Mouse (Mus musculus) gastrocnemius, postnatal 36 days (tissue): ENCODE data around the gene Ptchd4. TPM values are rescaled to one million over a fixed set of nuclear protein-coding genes. Genes with fewer than 3 reads are reported as not detected.

Source experiments
- DNase-seq, 2 experiments: peaks; one replicate each; pipeline ENCODE4 v3.0.0; 2022
- intact Hi-C: fragments of 180-260 bp; cut with DNase I; formaldehyde crosslinking; loops from one replicate; pipeline ENCODE4 v1.15.1; 2025
- long read RNA-seq, 2 experiments: library from polyadenylated mRNA; stranded (forward); transcript quantifications; one replicate each; pipeline ENCODE4 v2.0.0; 2021
- total RNA-seq, 2 experiments: library from RNA; stranded (reverse); gene quantifications; 2 replicates each; pipeline ENCODE4 v1.2.3; 2021

Gene Ptchd4
- total RNA-seq = under 1 TPM; 0.10 TPM
- long read RNA-seq, experiment 1 = 0 reads
- long read RNA-seq, experiment 2 = 0 reads

DNA sequence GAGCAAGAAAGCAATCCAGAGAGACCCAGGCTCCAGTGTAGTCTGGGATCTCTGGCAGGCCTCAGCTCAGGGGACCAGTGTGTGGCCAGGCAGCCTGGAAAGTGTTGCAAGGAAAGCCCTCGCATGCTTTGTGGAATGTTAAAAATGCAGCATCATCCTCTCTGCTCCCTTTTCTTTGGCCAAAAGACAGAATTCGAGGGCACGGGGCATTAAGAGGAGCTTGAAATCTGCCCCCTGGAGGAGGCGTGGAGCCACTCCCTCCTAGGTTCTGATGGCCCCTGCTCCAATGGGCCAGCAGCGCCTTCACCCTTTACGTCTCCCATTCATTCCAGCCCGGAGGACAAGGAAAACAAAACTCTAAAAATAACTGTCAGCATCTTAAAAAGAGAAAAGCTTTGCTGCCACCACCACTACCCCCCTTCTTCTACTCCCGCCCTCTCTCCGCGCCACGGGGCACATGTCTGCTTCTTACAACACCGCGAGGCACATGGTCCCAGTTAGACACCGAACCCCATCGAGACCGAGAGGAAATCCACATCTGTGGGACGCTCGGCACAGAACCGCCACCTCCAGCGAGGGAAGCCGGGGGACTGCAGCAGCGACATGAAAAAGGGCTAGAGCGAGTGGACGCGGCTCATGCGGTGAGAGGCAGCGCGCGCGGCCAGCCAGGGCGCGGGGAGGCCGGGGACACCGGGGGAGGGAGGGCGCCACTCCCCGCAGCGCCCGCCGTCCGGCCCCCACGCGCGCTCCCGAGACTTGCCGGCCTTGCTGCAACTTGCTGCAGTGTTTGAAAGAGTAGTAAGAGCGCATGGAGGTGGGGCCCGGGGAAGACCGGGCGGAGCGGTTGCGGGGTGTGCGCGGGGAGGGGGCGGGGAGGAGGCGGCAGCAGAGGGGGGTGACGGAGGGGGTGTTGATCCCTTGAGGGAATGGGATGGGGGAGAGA, at the start of gene Ptchd4:
Gene Ptchd4, plus strand, starts transcription at position 279 of the 943 bp plus-strand sequence.
- DNase-seq = peak; percentile 6 to 14

DNA sequence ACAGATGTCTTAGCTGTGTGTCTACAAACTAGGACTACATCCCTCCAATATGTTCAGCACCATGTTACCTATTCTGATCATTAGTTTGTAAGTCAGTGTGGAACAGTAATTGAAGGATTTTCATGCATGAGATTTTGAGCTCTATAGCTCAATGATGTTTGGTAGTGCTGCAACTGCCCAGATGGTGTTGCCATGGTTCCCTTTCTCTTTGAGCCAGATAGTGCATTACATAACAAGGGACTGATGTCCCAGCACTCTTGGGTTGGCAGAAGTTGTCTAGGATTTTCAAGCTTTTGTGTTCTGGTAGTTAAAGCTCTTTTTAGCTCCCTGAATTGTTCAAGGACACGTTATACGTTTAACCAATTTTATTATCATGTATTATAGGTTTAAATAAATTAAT, 38.9 kb upstream of the Ptchd4 start:
- intact Hi-C loops = no loop called here

More for the DNA sequence above, at the start of gene Ptchd4:
- intact Hi-C loops = no loop called here

DNA sequence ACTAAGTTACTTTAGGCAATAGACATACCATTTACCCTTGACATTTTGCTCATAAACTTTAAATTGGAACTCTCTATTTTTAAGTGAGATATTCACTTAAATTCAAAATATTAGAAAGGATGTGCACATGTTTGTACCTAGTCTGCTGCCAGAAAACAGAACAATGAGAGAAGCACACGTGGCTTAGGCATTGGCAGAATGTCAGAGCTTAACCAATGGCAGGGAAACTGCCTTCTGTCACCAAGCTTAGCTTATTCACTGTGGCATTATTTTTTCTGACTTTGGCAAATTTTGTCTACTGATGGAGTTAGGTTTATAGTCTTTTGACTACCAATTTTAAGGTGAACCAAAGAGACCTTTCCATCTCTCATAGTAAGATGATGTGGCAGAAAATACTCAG, 31.4 kb upstream of the Ptchd4 start:
- intact Hi-C loops = no loop called here

More for the DNA sequence above, 38.9 kb upstream of the Ptchd4 start:
- no peak for DNase-seq

DNA sequence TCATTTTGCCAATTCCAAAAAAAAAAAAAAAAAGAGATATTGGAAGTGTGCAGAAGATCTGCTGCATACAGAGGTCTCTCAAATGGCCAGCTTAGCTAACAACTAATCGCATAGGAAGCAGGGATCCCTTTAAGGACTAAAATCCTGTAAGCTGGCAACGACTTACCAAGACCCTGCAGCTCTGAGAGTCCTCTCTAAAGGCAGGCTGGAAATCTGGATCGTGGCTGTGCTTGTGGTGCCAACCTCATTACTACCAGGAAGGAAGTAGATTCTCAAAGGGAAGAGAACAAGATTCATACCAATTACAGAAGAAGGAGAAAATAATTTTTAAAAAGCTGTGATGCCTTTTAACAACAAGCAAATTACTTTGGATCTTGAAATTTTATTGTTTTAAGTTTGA, 29.5 kb upstream of the Ptchd4 start:
- no peak for DNase-seq
- intact Hi-C loops = no loop called here

More for the DNA sequence above, 31.4 kb upstream of the Ptchd4 start:
- no peak for DNase-seq

DNA sequence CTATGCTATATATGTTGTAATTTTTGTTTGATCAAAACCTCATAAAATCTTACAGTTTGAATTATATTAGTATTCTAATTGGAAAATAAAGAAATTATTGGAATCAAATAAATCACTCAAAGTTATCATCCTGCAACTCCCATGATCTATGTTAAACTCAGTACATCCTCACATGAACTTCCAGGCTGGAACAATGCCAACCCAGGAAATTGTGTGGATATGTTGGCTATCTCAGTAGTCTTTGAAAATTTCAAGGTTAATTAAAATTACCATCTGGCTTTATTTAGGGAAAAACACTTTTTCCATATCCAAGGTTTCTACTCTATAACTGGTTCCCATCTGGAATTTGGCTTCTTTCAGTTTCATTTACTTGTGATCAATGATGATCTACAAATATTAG, 25.4 kb upstream of the Ptchd4 start:
- intact Hi-C loops = no loop called here
- no peak for DNase-seq

DNA sequence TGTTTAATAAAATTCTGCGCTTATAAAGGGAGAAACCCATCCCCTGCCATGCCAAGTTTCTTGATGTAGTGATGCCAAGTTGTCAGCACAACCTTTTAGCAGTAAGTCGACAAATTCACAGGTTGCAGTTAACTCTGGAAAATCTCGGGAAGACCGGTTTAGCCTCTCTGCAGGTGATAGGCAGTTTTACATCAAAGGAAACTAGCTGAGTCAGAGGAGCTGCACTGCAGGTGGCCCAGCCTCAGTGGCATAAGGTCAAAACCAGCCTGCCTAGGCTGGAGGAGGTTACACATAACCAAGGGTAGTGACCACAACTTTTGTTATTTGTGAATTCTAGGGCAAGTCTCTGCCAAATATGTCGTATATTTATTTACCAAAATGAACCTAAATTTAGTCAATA, 24.0 kb upstream of the Ptchd4 start:
- DNase-seq = no peak
- intact Hi-C loops = no loop called here

DNA sequence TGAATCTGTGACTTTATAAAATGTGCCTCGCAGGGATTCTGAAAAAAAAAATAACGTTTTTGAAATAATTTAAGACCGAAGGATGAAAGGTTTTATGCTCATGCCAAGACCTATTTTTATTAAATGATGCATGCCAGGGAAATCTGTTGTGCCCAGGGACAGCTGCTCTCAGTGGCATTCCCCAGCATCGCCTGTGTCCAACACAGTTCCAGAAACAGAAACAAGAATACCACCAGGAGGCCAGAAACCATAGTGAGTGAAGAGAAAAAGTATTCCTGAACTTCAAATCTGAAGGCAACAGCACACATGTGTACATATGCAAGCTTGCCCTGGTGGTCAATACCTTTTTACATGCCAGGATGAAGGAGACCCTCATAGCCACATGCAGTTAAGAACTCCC, 17.8 kb upstream of the Ptchd4 start:
- intact Hi-C loops = no loop called here

DNA sequence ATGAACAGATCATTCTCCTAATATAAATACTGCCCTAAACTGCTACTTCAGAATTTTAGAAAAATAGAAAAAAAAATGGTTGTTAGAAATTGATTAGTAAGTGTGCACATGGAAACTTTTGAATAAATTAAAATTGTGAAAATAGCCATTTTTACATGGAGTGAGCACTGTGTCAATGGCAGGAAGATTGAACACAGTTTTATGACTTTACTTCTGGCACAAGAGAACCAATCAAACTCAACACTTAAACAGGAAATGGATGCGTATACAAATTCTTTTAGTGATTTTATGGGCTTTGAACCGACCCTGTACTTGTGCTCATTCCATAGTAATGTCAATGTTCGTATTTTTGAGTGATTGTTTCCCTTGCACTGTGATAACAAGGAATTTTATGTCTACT, 16.1 kb upstream of the Ptchd4 start:
- intact Hi-C loops = no loop called here

More for the DNA sequence above, 17.8 kb upstream of the Ptchd4 start:
- DNase-seq = no peak

DNA sequence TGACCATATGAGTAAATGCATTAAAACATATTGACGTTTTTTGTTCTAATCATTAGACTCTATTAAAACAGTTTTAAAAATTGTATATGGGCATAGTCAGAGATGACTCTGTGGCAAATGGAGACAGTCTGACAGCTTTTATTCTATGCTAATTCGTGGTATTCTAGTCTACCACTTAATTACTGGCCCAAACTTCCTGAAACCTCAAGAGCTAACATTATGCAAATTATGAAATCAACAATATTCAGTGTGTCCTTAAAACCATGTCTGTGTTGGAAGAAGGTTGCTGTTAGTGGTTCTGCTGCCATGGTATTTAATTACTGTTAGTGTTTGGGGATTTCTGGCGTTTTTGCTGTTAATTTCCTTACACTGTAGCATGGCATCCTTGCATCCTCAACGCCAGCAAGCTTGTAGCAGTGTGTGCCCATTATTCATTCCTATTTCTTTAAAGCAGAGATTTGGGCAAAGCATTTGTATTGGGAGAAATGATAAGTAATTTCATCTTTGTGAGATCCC, 12.6 kb upstream of the Ptchd4 start:
- intact Hi-C loops = no loop called here
- DNase-seq = no peak

More for the DNA sequence above, 16.1 kb upstream of the Ptchd4 start:
- DNase-seq = no peak

DNA sequence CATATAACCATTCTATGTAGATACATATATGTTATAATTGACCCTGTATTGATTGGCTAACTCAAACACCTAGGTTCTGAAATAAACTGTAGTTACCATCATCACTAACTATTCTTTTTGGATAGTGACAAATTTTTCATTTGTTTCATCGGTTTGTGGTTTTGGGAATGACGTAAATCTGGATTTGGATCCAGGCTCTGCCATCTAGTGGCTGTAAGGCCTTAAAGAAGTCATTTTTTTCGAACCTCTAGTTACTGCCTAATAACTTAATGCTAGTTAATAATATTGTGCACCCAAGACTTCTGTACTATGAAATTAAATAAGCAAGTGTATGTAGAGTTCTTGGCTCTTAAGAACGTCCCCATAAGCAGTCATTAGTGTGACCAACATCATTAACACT, 11.5 kb upstream of the Ptchd4 start:
- intact Hi-C loops = no loop called here
- no peak for DNase-seq

DNA sequence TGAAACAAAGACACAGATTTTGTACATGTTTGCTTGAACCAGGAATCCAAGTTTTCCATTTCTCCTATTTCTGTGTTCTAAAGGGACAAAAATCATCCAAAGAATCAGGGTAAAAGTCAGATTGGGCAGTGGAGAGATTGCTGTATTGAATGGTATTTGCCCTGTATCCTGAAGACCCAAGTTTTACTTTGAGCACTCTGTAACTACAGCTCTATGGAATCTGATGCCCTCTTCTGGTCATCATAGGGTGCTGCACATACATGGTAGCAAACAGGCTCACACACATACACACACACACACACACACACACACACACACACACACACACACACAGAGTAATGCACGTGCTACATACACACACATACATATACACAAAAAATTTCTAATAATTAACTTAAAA, 8.7 kb upstream of the Ptchd4 start:
- DNase-seq = no peak
- intact Hi-C loops = no loop called here

DNA sequence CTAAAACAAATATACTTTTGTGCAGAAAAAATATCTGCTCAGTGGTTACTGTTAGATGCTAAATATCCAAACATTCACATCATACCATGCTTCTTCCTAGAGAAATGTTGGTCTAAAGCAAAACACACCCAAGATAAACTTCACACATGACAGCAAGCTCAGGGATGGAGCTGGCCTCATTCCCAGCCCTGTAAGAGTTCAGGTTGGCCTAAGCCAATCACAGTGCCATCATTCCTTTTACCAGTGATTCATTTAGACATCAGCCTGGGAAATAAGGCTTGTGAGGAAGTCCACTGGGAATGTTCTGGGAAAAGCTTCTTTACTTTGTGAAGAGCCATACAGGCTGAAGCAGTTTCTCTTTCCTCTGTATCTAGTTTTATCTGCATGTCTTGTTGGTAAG, 5.6 kb upstream of the Ptchd4 start:
- DNase-seq = no peak
- intact Hi-C loops = no loop called here

DNA sequence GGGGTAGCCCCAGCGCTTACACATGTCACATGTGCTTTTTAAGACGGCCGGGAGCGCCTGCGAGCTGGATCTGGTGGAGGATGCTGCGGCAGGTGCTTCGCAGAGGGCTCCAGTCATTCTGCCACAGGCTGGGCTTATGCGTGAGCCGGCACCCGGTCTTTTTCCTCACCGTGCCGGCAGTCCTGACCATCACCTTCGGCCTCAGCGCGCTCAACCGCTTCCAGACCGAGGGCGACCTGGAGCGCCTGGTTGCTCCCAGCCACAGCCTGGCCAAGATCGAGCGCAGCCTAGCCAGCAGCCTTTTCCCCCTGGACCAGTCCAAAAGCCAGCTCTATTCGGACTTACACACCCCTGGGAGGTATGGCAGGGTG, 850 bp downstream of the Ptchd4 start:
- no peak for DNase-seq
- intact Hi-C loops = no loop called here

DNA sequence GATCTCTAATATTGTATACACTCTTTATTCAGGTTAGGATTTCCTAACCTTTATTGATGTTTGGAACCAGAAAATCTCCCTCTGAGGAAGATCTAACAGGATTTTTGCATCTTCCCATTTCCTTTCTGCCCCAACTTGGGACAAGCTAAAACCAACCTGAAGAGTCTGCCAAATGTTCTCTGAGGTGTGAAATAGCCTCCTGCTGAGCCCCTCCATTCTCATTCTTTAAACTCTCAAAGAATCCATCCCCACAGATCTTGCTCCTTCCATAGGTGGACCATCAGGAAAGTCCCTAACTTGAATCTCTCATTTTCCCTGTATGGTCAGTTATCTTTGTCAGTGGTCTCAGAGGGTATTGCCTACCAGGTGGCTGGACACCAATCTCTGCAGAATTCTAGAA, 20.0 kb downstream of the Ptchd4 start:
- intact Hi-C loops = no loop called here
- DNase-seq = no peak

DNA sequence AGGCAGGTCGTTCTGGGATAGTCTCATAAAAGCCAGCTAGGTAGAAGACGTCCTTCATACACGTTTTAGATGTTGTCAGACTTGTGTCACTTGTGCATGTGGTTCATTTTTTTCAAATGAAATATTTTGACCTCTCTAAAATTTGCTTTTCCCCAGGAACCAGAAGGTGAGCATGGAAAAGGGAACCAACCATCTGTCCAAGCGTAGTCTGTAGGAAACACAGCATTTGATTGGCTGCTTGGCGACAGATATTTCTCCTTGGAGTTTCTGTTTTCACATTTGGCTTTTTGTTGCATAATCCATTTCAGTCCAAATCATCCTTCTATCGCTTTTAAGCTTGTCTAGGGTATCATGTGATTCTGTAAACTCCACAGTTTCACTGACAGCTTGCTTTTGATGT, 20.8 kb downstream of the Ptchd4 start:
- intact Hi-C loops = no loop called here
- no peak for DNase-seq

DNA sequence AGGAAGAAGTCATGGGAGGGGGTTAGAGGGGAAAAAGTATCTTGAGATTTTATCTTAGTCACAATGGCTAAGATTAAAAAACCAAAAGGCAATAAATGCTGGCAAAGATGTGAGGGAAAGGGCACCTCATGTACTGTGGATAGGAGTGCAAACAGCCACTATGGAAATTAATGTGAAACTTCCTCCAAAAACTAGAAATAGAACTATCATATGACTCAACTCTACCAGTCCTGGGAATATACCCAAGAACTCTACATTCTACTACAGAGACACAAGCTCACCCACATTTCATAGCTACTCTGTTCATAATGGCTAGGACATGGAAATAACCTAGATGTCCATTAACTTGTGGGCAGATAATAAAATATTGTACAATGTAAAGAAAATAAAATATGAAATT, 30.3 kb downstream of the Ptchd4 start:
- no peak for DNase-seq
- intact Hi-C loops = no loop called here

DNA sequence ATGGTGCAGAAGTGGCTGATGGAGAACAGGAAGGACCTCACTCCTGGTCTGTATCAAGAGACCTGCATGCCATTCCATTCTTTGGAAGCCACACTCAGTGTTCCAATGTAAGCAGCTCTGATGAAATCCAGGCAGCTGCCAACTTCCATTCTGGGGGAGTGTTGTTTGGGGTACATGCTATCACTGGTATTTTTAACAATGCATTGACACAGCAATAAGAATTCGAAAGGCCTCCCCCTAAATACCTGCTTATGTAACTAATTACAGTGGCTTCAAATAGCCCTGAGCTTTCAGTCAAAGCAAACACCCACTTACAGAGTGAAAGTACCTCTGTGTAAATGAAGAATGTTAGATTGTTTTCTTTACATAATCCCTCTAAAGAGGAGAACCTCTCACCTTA, 42.7 kb downstream of the Ptchd4 start:
- intact Hi-C loops = no loop called here
- DNase-seq = no peak

DNA sequence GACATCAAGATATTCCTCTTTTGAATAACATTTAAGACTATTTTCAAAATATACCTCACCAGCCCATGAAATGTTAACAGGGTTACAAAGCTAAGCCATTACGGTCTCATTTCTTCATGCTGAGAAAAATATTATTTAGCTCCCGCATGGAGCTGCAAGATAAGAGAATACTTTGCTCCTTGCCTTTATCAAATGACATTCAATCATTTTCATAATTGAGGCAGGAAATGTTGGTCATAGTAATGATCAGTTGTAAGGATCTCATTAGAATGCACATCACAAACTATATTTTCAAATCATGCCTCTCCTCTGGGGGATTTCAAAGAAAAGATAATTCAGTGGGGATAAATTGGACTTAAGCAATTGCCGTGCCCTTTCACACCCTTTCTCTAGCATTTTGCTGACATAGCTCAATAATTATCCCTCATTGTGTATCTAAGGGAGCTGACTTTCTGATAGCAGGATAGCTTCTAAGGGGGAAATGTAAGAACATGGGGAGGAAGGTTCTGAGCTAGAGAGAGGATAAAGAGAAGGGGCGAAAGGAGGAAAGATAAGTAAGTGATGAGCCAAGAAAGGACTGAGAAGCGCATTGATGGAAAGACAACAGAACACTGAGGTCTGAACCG, 47.5 kb downstream of the Ptchd4 start:
- DNase-seq = no peak
- intact Hi-C loops = no loop called here

DNA sequence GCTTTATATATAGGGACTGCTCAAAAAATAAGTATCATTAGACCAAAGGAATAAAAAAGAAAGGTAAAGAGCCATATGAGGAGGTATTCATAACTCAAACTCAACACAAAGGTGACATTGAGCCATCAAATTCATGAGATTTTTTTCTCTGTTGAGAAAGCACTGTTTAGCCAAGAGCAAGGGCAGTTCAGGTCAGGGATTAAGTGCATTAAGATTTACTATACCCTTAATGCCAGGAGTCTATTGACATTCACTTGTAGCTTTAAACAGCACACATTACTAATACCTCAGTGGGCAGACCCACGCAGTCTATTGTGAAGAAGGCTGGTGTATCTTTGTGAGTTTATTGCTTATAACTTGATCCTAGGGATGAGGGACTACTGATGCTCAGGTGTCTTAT, 49.0 kb downstream of the Ptchd4 start:
- no peak for DNase-seq
- intact Hi-C loops = no loop called here

DNA sequence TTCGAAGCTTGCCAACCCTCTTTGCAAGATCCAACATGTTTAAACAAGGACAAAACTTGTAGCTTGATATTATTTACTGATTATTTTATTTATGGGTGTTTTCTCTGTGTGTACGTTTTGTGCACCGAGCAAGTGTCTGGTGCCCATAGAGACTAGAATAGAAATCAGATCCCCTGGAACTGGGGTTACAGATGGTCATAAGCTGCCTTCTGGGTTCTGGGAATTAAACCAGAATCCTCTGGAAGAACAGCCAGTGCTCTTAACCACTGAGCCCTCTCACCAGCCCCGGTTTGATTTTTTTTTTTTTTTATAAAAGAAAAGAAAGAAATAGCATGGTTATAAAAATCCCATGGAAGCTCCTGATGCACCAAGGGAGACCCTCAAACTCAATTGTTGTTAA, 59.1 kb downstream of the Ptchd4 start:
- no peak for DNase-seq
- intact Hi-C loops = no loop called here

DNA sequence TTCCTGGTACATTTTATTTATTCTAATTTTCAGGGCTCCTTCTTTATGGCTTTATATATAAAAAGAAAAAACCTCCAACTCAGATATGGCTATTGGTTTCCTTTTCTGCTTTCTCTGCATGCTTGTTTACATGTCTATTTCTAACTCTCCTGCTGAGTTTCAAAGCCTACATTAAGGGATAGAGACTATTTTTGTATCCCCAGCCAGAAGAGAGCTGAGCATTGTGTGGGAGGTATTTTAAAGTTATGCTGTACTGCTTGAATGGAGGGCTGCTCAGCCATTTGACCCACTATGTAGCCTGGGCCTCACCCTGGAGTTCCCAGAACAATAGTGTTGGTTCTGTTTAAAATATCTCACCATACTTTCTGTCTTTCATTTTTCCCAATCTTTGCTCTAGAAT, 77.3 kb downstream of the Ptchd4 start:
- no peak for DNase-seq
- intact Hi-C loops = no loop called here

DNA sequence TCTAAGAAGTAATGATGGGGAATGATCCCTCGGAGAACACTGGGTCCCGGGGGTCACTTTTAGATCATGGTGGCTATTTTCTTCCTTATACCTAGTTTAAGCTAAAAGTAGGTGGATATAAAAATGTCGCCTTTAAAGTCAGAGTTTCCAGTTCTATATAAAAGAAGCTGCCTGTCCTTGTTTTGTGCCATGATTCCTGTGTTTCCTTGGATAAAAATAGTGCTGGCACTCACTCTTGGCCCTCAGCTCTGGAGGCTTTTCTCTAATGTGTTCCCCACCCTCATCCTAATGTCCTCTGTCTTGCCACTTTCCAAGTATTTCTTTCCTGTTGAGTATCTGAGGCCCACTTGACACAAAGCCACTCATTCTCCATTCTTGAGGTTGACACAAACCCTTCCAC, 79.6 kb downstream of the Ptchd4 start:
- intact Hi-C loops = no loop called here

More for the DNA sequence above, 79.6 kb downstream of the Ptchd4 start:
- no peak for DNase-seq
